Mouse (Mus musculus): ENCODE measurements around the gene Maml3. TPM values are rescaled to one million over a fixed set of nuclear protein-coding genes. Genes with fewer than 3 reads are reported as not detected.

The Maml3 gene
- polyA plus RNA-seq, 1 experiment from 2014 or later = 5.2 TPM

DNA sequence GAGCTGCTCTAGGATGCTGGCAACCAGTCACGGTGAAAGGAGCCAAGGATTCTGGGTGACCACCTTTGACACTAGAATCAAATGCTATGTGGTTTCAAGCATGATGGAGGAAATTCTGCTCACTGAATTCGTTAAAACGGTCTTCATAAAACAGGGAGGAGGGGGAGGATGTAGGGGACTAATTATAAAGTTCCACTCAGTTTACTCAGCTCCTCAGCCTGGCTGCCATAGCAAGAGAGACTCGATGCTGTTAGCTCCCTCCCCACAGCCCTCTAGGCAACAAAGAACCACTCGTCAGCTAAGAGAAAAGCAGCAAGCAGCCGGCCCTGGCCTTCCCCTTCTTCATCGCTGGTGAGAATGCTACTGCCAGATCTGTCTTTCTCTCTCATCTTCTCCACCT lies 295.1 kb downstream of the Maml3 start:
- no peak overlapping the region for H3K27ac ChIP-seq (ENCODE audit: low read depth, low read length)
- no peaks in the 10 kb centered on the region for H3K27me3 ChIP-seq (replicated peaks; ENCODE audit: control insufficient read depth, insufficient read depth, low read length)
- peaks cover 12% of the 10 kb centered on the region for H3K4me1 ChIP-seq (ENCODE audit: control insufficient read depth, insufficient read depth, low read depth, low read length)
- H3K9me3 ChIP-seq (ENCODE audit: control insufficient read depth, low read length) = no peaks in the 10 kb centered on the region
- H3K36me3 ChIP-seq (ENCODE audit: control insufficient read depth, insufficient read depth, low read length) = no peaks in the 10 kb centered on the region
- 32% methylated on average over 7 of the region's 7 CpGs for WGBS
- no peak overlapping the region for H3K4me2 ChIP-seq (ENCODE audit: low read length)
- H3K4me3 ChIP-seq (ENCODE audit: low read length) = no peak overlapping the region
- no peak overlapping the region for H3K9ac ChIP-seq (ENCODE audit: low read depth, low read length)
- no peak for ATAC-seq

DNA sequence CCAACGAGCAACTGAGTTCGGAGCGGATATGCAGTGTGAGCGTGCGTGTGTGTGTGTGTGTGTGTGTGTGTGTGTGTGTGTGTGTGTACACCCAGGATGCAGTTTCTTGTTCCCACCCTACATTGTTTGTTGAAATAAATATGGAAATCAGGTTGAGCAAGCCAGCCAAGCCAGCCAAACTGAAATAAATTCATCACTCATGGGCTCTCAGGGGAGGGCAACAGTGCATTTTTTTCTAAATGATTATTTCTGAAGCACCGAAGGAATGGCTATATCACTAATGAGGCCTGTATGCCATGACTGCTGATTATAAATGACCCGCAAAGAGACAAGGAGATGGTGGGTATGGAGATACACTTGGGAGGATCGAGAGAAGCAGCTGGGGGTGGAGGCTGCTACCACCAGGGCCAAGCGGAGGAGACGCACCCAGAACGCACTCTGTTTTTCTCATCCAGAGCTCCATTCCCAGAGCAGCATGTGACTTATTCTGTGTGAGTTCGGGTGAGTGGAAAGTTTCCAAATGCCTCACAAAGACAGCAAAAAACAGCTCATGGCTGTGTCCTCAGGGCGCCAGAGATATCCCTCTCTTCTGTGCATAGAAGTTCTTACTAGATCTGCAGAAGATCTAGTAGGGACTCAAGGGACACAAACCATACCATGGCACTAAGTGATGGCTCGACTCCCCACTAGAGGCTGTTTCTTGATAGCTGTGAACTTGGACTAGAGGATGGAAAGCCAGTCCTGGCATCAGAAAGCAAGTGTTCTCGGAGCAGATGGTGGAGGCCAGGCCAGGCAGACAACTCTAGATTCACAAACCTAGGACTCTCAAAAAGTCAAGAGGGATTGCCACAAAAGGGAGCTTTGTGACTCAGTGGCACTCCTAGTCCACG lies 296.6 kb downstream of the Maml3 start:
- Histone ChIP-seq H3K27ac (ENCODE audit: low read depth, low read length) (0 out of 2 replicates have a peak overlapping the region, but pooled peaks have one; percentile 12), H3K4me3 (ENCODE audit: low read length) (no peak overlapping the region), H3K9ac (ENCODE audit: low read depth, low read length) (no peak overlapping the region), H3K36me3 (ENCODE audit: control insufficient read depth, insufficient read depth, low read length) (no peaks in the 10 kb centered on the region), H3K27me3 (replicated peaks; ENCODE audit: control insufficient read depth, insufficient read depth, low read length) (no peaks in the 10 kb centered on the region), H3K4me2 (ENCODE audit: low read length) (no peak overlapping the region), H3K9me3 (ENCODE audit: control insufficient read depth, low read length) (no peaks in the 10 kb centered on the region), H3K4me1 (ENCODE audit: control insufficient read depth, insufficient read depth, low read depth, low read length) (peaks cover 12% of the 10 kb centered on the region)
- no peak for ATAC-seq
- 50% methylated on average over 16 of the region's 16 CpGs for WGBS

DNA sequence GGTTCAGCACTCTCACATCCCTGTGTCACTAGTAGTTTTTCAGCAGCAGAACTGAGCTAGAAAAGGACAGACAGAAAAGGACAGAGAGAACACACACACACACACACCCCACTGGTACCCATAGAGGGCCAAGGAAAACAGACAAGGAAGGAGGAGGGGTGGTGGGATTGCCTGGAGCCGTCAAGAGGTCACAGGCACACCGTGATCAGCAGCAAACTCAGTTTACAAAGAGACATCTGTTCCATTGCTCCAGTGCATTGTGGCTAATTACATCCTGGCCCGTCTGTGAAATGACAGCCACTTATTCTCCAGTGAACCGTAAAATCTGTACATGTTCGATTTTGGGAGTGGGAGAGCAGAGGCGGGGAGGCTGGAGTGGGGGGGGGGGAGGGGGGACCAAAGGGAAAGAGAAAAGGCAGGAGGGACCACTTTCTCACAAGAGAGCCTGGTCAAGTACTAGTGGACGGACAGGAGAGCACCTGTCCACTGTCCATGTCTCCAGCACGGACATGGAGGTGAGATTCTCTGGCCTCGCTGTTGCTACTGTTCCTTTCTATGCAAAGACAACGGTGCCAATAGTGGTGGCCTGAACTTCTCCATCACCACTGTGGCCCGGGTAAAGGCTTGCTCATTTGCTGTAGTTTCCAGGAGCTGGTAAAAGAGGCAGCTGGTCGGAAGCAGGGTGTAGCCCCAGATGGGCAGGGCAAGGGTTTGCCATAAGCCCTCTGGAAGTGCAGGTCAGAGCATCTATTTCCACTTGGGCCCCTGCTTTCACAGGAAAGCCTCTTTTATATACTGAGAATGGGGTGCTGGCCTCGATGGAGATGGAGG lies 299.2 kb downstream of the Maml3 start:
- no peaks in the 10 kb centered on the region for H3K36me3 ChIP-seq (ENCODE audit: control insufficient read depth, insufficient read depth, low read length)
- H3K4me2 ChIP-seq (ENCODE audit: low read length) = no peak overlapping the region

DNA sequence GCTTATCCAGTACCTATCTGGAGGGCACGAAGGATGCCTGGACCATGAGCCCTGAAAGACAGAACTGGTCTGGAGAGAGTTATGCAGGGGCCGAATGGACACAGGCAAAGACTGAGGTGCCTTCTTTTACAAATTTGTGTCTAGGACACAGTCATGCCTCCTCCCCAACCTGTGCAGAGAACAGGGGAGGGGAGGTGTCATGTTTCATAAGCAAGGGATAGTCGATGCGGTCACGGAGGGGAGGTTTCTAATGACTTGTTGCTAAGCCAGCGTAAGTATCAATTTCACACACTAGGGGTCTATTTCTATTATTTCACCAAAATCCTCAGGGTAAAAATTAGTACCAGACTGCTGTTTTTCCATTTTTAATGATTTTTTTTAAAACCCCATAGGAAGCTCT lies 301.0 kb downstream of the Maml3 start:
- no peak overlapping the region for H3K4me3 ChIP-seq (ENCODE audit: low read length)
- no peak for ATAC-seq
- no peaks in the 10 kb centered on the region for H3K36me3 ChIP-seq (ENCODE audit: control insufficient read depth, insufficient read depth, low read length)
- no peak overlapping the region for H3K9ac ChIP-seq (ENCODE audit: low read depth, low read length)
- H3K27me3 ChIP-seq (replicated peaks; ENCODE audit: control insufficient read depth, insufficient read depth, low read length) = no peaks in the 10 kb centered on the region
- peaks cover 9% of the 10 kb centered on the region for H3K4me1 ChIP-seq (ENCODE audit: control insufficient read depth, insufficient read depth, low read depth, low read length)
- H3K27ac ChIP-seq (ENCODE audit: low read depth, low read length) = no peak overlapping the region
- H3K4me2 ChIP-seq (ENCODE audit: low read length) = no peak overlapping the region
- 59% methylated on average over 6 of the region's 6 CpGs for WGBS
- no peaks in the 10 kb centered on the region for H3K9me3 ChIP-seq (ENCODE audit: control insufficient read depth, low read length)

More for the DNA sequence above, 299.2 kb downstream of the Maml3 start:
- Histone ChIP-seq H3K9me3 (ENCODE audit: control insufficient read depth, low read length) (no peaks in the 10 kb centered on the region), H3K4me1 (ENCODE audit: control insufficient read depth, insufficient read depth, low read depth, low read length) (peaks cover 12% of the 10 kb centered on the region), H3K27me3 (replicated peaks; ENCODE audit: control insufficient read depth, insufficient read depth, low read length) (no peaks in the 10 kb centered on the region), H3K9ac (ENCODE audit: low read depth, low read length) (no peak overlapping the region), H3K4me3 (ENCODE audit: low read length) (no peak overlapping the region), H3K27ac (ENCODE audit: low read depth, low read length) (no peak overlapping the region)
- 17% methylated on average over 13 of the region's 13 CpGs for WGBS
- ATAC-seq = peak; percentile 64

DNA sequence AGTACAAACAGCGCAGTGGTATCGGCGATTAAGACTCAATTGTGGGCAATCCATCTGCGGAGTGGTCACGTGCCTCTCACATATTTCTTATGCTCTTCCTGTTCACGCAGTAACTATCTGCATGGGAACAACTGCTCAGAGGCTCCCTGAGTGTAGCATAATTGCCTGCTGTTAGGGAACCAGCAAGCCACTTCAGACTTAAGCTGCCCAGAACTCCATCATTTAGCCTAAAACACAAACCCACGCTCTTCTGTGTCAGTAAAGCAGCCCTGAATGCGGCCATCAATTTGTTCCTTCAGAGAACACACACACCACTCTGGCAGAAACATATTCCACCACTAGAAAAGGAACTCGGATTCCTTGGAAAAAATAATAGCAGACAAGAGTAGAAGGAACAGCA lies 305.2 kb downstream of the Maml3 start:
- Histone ChIP-seq H3K9me3 (ENCODE audit: control insufficient read depth, low read length) (no peaks in the 10 kb centered on the region), H3K27me3 (replicated peaks; ENCODE audit: control insufficient read depth, insufficient read depth, low read length) (no peaks in the 10 kb centered on the region), H3K4me1 (ENCODE audit: control insufficient read depth, insufficient read depth, low read depth, low read length) (peaks cover 22% of the 10 kb centered on the region), H3K4me2 (ENCODE audit: low read length) (no peak overlapping the region), H3K36me3 (ENCODE audit: control insufficient read depth, insufficient read depth, low read length) (no peaks in the 10 kb centered on the region), H3K27ac (ENCODE audit: low read depth, low read length) (no peak overlapping the region), H3K9ac (ENCODE audit: low read depth, low read length) (no peak overlapping the region), H3K4me3 (ENCODE audit: low read length) (no peak overlapping the region)
- WGBS = 72% methylated on average over 9 of the region's 9 CpGs
- ATAC-seq = no peak

DNA sequence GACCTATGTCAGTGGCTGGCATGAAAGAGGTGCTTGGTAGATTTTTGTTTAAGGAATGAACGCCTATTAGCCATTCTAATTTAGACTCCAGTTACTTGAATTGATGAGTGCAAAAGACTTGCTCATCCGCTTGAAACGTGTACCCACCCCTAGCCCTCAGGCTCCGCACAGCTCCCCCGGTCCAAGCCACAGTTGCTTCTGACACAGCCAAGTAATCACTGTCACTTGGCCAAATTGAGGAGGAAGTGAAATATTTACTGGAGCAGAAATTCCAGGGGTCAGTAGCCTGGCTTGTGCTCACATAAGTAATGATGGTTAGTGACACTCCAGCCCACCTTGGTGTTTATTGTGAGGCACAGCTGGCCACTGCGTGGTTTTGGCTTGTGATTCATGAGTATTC lies 308.0 kb downstream of the Maml3 start:
- 20% methylated on average over 6 of the region's 6 CpGs for WGBS
- ATAC-seq = peak; percentile 18; the same call in 1 of the 2 replicates

DNA sequence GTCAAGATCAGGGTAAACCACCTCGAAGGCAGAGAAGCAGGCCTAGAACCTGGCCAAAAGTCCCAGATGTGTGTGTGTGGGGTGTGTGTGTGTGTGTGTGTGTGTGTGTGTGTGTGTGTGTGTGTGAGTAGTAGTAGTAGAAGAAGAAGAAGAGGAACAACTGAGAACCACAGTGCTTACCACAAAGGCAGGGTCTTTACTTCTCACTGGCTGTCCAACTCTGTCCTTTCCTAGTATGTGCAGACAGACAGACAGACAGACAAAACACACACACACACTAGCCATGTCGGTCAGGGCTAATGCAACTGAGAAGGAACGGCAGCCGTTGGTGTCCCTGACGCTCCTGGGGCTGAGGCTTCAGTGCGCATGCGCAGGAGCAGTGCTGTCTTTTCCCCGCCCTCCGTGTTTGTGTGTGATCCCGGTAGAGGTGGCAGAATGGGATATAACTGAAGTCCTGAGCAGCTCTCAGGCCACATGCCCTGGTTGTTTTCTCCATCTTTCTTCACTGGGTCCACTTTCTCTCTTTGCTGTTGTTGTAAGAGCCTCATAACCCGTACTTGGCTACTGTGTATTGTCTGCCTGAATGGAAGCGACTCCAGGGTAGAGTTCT lies 308.6 kb downstream of the Maml3 start:
- Histone ChIP-seq H3K4me2 (ENCODE audit: low read length) (peak overlapping the region; percentile 48), H3K4me1 (ENCODE audit: control insufficient read depth, insufficient read depth, low read depth, low read length) (peaks cover 22% of the 10 kb centered on the region), H3K4me3 (ENCODE audit: low read length) (peak overlapping the region; percentile 23; the same call in 1 of the 2 replicates), H3K9ac (ENCODE audit: low read depth, low read length) (peak overlapping the region; percentile 38; the same call in 1 of the 2 replicates), H3K27me3 (replicated peaks; ENCODE audit: control insufficient read depth, insufficient read depth, low read length) (no peaks in the 10 kb centered on the region), H3K9me3 (ENCODE audit: control insufficient read depth, low read length) (no peaks in the 10 kb centered on the region), H3K27ac (ENCODE audit: low read depth, low read length) (peak overlapping the region; percentile 46), H3K36me3 (ENCODE audit: control insufficient read depth, insufficient read depth, low read length) (no peaks in the 10 kb centered on the region)
- WGBS = 48% methylated on average over 12 of the region's 12 CpGs
- ATAC-seq = peak; percentile 51; the same call in 1 of the 2 replicates

More for the DNA sequence above, 308.0 kb downstream of the Maml3 start:
- Histone ChIP-seq H3K27me3 (replicated peaks; ENCODE audit: control insufficient read depth, insufficient read depth, low read length) (no peaks in the 10 kb centered on the region), H3K27ac (ENCODE audit: low read depth, low read length) (peak overlapping the region; percentile 46), H3K4me2 (ENCODE audit: low read length) (peak overlapping the region; percentile 48), H3K9ac (ENCODE audit: low read depth, low read length) (no peak overlapping the region), H3K4me3 (ENCODE audit: low read length) (no peak overlapping the region), H3K36me3 (ENCODE audit: control insufficient read depth, insufficient read depth, low read length) (no peaks in the 10 kb centered on the region), H3K9me3 (ENCODE audit: control insufficient read depth, low read length) (no peaks in the 10 kb centered on the region), H3K4me1 (ENCODE audit: control insufficient read depth, insufficient read depth, low read depth, low read length) (peaks cover 22% of the 10 kb centered on the region)

DNA sequence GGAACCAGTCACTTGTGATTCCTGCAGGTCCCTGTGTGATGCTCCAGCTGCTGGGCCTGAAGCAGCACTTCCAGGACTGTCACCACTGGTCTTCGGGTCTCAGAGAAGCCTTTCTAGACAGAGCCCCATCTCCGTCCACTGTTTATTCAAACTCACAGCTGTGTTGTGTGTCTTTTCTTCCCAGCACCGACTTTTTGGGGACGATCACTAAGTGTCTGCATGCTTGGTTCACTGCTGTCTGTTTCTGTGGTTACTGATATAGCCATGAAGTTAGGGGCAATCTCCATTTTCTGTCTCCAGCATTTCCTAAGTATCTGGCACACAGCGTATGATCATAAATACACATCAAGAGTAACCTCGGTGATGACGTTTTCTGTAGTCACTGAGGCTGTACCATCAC lies 313.3 kb downstream of the Maml3 start:
- H3K4me1 ChIP-seq (ENCODE audit: control insufficient read depth, insufficient read depth, low read depth, low read length) = peaks cover 26% of the 10 kb centered on the region
- H3K9ac ChIP-seq (ENCODE audit: low read depth, low read length) = no peak overlapping the region
- no peak overlapping the region for H3K4me2 ChIP-seq (ENCODE audit: low read length)
- H3K9me3 ChIP-seq (ENCODE audit: control insufficient read depth, low read length) = no peaks in the 10 kb centered on the region
- WGBS = 43% methylated on average over 7 of the region's 7 CpGs
- no peak overlapping the region for H3K4me3 ChIP-seq (ENCODE audit: low read length)
- H3K36me3 ChIP-seq (ENCODE audit: control insufficient read depth, insufficient read depth, low read length) = no peaks in the 10 kb centered on the region
- ATAC-seq = no peak
- no peaks in the 10 kb centered on the region for H3K27me3 ChIP-seq (replicated peaks; ENCODE audit: control insufficient read depth, insufficient read depth, low read length)
- no peak overlapping the region for H3K27ac ChIP-seq (ENCODE audit: low read depth, low read length)
